ENCODE assay signal across 8 mouse cellular contexts in genomic region chr7:134263146-134263906, GRCm38 (mm10). TPM values are rescaled to one million over a fixed set of nuclear protein-coding genes. Genes with fewer than 3 reads are reported as not detected.
DNase-seq lines count a peak whose midpoint lies in the region; ATAC-seq lines count a peak whose summit lies in the region.

No protein-coding gene starts in this region.

- WGBS in limb, embryonic 13.5 days: 40% methylated on average over 4 of the region's 4 CpGs
- WGBS in neural tube, embryonic 11.5 days: 44% methylated on average over 4 of the region's 4 CpGs

- peaks cover 13% of the 10 kb centered on the region for H3K4me1 ChIP-seq in limb, embryonic 13.5 days
- H3K4me1 ChIP-seq in neural tube, embryonic 11.5 days (ENCODE audit: control insufficient read depth, insufficient read depth, low read length): no peaks in the 10 kb centered on the region

- intact Hi-C loops in heart, postnatal 25 days (cut with DNase I): loop anchor here (2.0 to 10.0 kb wide), 3 partner anchors 84 to 407 kb away; no protein-coding TSS in a partner anchor

- no peaks in the 10 kb centered on the region for H3K9me3 ChIP-seq in limb, embryonic 13.5 days
- H3K9me3 ChIP-seq in neural tube, embryonic 11.5 days (ENCODE audit: control insufficient read depth, low read length): no peaks in the 10 kb centered on the region

- peak; percentile 57 to 81 for DNase-seq in heart, adult 18-20 months
- no peak for DNase-seq in heart, postnatal 25 days (ENCODE audit: low spot score)
- peak; percentile 55 to 61 for DNase-seq in cerebellum, adult 18-20 months
- peak; percentile 52 to 65 for DNase-seq in frontal cortex, postnatal 36 days (ENCODE audit: low spot score in 2 of 2)
- peak; percentile 75 for DNase-seq in kidney, adult 9 months
- DNase-seq in neural tube, embryonic 11.5 days (ENCODE audit: low spot score): peak; percentile 77
- DNase-seq in thymus, postnatal 0 days (ENCODE audit: low spot score): peak; percentile 73

- H3K4me3 ChIP-seq in limb, embryonic 13.5 days: no peak overlapping the region
- H3K4me3 ChIP-seq in neural tube, embryonic 11.5 days (ENCODE audit: low read depth, low read length): no peak overlapping the region

- H3K36me3 ChIP-seq in limb, embryonic 13.5 days: no peaks in the 10 kb centered on the region
- no peaks in the 10 kb centered on the region for H3K36me3 ChIP-seq in neural tube, embryonic 11.5 days (ENCODE audit: control insufficient read depth, insufficient read depth, low read length)

- no peak overlapping the region for H3K9ac ChIP-seq in limb, embryonic 13.5 days
- no peak overlapping the region for H3K9ac ChIP-seq in neural tube, embryonic 11.5 days (ENCODE audit: low read length)

- no peak overlapping the region for H3K27ac ChIP-seq in limb, embryonic 13.5 days
- H3K27ac ChIP-seq in neural tube, embryonic 11.5 days (ENCODE audit: low read depth, low read length): no peak overlapping the region

- H3K27me3 ChIP-seq in limb, embryonic 13.5 days: no peaks in the 10 kb centered on the region; the same call in 1 of the 2 replicates
- H3K27me3 ChIP-seq in neural tube, embryonic 11.5 days (ENCODE audit: control insufficient read depth, insufficient read depth, low read length): no peaks in the 10 kb centered on the region

- peak; percentile 57; the same call in 1 of the 2 replicates for ATAC-seq in limb, embryonic 13.5 days (ENCODE audit: low FRiP score, low read depth)
- 0 out of 2 replicates have a peak, but pooled peaks have one; percentile 35 for ATAC-seq in neural tube, embryonic 11.5 days (ENCODE audit: insufficient read depth, low FRiP score, low TSS enrichment)

- H3K4me2 ChIP-seq in limb, embryonic 13.5 days (replicated peaks): no peak overlapping the region
- no peak overlapping the region for H3K4me2 ChIP-seq in neural tube, embryonic 11.5 days (ENCODE audit: low read depth)

RNA-seq across cellular contexts. Expression of gene Adam12, which starts 31.4 kb away (rescaled TPM):
- 1 to 10 TPM in 1 of 2 experiments, under 1 TPM in 1; 0.42 to 2.1 TPM for total RNA-seq in heart, adult 18-20 months (2021)
- 1 to 10 TPM in 1 of 2 experiments, under 1 TPM in 1; 0.78 to 1.4 TPM for total RNA-seq in heart, postnatal 25 days (2021)
- 4.9 and 7.3 TPM in 2 replicates for polyA plus RNA-seq in limb, embryonic 13.5 days (2015; fragmentation: Nextera tagmentation; extraction: Ambion mirVana)
- polyA plus RNA-seq in neural tube, embryonic 11.5 days (2014; fragmentation: Nextera tagmentation; extraction: Ambion mirVana): 5.4 and 5.9 TPM in 2 replicates
- 14.7 and 18.3 TPM in 2 replicates for polyA plus RNA-seq in thymus, postnatal 0 days (2015; fragmentation: Nextera tagmentation; extraction: Ambion mirVana)
